Mouse (Mus musculus) lung, postnatal 14 days (tissue): ENCODE measurements around the gene Usp29.

ENCODE experiments used
- DNase-seq: peaks from one replicate; pipeline ENCODE4 v3.0.0; 2021

Usp29 gene

DNA sequence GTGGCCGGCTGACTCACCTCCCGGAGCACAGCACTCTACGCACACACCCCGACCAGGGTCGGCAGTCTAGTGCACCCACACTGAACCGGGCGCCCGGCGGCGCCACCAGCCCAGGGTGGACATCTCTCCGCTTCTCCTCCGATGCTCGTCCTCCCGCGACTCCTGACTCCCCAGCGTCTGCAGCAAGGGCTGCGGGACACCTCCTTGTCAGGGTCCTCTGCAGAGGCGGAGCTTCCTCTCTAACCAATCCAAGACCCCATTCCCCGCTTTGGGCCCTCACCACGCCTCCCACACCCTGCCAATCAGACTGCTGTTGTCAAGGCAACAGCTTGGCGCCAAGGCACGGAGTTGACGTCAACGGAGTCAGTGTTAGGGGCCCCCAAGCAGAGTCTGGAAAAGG, at the start of gene Usp29, which contains the start of gene Peg3:
TSS of gene Usp29 (plus strand) at position 338 of the 400 bp plus-strand sequence.
TSS of gene Peg3 (minus strand) at position 191 of the 400 bp plus-strand sequence.
- peak; percentile 78 for DNase-seq

DNA sequence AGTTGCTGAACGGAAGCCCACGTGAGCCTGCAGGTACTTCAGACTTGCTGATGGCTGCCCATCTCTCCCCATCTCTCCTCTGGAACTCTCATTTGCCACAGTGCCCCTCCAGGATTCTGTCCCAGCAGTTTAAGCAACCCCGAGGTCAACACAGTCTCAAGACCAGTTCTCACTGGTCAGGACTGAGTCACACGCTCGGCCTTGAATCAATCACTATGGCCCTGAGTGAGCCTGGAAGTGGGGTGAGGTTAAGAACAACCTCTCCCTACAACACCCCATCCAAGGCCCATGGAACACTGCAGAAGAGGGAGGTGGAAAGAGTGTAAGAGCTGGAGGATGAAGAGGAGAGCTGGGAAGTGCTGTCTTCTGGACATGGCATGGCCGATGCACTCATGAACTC, 44.9 kb upstream of the Usp29 start:
- DNase-seq = no peak

DNA sequence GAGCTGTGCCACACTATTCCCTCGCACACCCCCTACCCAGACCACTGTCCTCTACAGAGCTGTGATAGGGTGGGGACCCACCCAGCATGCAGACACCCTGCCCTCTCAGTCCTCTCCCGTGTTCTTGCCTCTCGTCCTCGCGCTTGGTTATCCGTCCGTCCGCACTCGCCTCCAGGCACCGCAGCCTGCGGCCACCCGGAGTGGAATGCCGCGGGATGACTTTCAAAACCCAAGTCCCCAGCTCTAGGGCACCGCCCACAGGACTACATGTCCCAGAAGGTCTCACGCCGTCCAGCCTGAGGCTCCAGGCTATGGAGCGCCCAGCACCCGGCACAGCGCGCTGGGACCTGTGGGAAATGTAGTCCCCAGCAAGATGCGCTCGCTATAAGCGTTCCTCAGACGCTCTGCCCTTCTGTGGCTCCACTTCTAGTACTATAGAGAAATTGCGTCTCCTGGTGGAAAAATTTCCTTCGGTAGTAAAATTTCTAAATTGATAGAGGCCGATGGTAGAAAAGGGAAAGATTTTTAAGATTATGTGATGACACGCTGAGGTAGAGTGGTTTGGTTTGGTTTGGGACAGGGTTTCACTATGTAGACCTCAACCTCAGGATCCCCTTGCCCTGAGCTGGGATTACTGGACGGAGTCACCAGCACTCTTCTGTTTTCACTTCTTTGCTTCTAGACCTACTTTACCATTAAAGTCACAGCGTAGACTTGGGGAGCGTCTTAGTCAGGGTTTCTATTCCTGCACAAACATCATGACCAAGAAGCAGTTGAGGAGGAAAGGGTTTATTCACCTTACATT, 33.9 kb upstream of the Usp29 start, which contains the start of gene Zim1:
TSS of gene Zim1 (minus strand) at position 210 of the 805 bp plus-strand sequence.
- peak; percentile 84 for DNase-seq

DNA sequence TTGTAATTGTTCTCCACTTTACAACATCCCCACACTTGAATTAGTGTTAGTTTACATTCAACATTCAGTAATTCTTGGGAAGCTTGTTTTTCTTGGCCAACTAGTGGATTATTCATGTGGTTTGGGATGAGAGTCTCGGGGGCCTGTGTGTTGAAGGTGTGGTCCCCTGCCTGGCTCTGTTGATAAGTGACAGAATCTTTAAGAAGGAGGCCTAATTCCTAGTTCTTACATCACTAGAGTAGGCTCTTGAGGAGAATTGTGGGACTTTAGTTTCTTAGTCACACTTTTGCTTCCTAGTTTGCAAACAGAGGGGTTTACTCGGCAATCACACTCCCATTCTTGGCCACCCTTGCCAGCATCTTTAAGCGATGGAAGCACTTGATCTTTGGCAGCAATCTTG, 31.1 kb upstream of the Usp29 start:
- no peak for DNase-seq

DNA sequence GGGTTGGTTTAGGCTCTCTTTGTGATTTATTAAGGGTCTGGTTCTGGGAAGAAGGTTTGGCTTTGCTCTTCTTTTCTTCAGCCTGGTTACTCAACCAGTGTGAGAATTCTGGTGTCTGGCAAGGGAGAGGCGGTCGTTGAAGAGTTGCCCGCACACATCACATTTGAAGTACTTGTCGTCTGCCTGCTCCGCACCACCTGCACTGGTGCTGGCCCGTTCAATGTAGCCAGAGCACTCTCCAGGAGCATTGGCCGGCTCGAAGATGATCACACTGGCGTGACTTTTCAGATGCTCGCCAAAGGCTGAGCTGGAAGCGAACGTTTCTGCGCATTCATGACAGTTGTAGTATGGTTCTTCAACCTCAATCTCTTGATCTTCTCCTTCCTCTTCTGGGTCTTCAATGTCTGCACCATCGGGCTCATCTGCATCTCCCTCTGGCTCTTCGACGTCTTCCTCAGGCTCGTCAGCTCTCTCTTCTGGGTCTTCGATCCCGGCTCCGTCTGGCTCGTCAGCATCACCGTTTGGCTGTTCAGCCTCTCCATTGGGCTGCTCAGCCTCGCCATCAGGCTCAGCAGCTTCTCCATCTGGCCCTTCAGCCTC, 22.9 kb upstream of the Usp29 start:
- no peak for DNase-seq

DNA sequence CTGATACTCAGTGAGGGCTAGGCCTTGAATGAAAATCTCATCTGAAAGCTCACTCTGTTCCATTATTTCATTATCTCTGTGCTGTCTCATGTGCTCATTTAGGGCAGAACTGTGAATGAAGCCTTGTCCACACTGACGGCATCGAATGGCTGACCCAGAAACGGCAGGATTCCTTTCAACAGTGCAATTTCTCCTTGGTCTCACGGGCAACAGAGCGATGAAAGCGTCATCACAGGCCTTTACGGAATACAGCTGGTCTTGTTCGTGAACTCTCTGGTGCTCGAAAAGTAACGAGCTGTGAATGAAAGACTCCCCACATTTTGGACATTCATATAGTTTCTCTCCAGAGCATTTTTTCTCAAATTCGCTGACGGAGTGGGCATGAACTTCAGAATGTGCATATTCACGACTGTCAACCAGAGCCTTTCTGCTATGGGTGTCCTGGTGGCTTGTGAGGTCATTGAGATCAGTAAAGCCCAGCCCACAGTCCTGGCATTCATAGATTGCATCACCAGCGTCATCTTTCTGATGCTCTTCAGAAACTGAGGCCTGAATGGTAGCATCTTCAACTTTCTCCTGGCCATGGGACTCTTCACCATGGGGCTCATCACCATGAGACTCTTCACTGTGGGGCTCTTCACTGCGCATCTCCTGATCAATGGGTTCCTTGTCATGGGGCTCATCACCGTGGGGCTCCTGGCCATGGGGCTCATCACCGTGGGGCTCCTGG, 21.8 kb upstream of the Usp29 start:
- DNase-seq = no peak

DNA sequence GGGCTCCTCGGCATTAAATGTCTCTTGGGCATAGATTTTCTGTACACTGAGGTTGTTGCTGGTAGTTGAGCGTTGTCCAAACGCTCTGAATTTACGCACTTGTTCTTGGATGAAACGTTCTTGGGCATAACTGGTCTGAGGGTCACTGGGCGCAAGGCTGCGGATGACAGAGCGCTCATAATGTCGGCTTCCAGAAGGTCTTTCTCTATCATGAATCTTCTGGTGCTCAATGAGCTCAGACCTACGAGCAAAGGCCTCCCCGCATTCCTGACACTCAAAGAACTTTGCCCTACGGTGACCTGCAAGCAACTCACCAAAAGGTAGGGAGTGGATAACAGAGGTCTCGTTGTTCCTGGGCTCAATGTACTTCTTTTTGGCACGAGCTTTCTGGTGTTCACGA, 21.0 kb upstream of the Usp29 start:
- no peak for DNase-seq

DNA sequence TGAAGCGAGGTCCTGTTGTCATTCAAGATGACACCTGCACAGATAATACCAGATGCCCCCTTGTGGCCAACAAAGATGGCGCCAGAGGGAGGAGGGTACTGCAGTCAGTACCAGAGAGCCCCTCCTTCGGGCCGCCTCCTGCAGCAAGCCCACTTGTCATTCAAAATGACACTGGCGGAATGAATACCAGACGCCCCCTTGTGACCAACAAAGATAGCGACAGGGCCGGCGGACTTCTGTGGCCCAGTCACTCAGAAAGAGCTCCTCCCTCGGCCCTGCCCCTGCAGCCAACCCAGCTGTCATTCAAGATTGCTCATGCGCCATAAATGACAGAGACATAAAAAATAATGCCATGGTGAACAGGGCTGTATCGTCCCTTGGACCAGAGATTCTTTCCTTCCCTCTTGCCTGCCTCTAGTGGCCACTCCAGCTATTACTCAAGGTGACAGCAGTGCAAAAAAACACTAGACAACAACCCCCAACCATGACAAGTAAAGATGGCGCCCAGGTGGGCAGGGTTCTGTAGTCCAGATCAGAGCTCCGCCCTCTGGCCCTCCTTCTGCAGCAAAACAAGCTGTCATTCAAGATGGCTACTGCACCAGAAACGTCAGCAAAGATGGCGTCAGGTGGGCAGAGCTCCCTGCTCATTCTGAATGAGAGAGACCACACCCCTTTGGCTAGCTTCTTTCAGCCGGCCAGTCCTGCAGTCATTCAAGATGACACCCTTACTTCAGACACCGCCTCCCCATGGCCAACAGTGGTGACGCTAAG, 2.8 kb upstream of the Usp29 start:
- DNase-seq = peak; percentile 76

DNA sequence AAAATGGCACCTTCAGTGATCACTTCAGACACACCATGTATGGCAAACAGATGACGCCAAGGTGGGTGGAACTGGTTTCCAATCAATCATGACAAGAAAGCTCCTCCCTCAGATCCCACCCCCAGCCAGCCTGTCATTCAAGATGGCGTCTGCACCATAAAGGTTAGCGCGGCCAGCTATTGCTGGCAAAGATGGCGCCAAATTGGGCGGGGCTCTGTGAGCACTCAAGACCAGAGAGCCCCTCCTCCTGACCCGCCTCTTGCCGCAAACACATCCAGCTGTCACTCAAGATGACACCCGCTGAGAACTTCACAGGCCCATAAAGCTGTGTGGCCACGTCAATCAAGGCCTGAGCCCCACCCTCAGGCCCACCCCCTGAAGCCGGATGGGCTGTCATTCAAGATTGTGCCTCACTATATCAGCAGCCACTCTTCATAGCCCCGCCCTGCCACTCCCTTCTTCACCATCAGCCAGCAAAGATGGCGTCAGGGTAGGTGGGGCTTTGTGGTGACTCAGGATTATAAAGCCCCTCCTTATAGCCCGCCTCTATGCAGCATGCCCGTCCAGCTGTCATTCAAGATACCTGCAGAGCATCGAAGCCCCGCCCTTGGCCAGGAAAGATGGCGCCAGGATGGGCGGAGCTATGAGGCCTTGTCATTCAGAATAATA, 2.0 kb upstream of the Usp29 start:
- peak; percentile 87 for DNase-seq

DNA sequence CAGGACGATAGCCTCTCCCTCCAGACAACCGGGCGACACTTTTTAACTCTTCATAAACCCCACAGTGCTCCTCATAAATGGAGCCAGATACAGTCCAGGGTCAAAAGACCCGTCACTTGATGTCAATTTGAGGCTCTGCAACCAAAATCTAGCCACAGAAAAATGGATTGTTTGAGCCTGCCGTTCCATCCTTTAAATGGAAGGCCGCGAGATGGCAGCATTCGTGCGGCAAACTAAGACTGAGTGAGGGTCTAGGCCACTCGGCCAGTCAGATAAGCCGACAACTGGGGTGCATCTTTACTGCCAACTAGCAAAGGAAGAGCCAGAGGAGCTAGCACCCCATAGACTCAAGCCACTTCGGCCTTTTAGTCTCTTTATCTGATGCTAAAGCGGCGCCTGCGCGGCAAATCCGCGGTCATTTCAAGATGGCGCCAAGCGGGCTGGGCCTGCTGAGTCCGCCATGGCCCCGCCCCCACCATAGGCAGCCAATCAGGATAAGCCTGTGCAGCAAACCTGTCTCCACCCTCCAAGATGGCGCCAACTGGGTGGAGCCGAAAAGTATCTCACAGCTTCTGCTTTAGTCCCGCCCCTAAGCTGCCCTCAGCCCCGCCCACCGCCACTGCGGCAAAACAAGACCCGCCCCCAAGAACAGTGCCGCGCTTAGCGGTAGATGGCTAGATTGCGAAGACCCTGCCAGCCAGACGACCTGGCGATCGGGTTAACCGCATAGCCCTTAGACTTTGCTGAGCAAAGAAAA, 1.1 kb upstream of the Usp29 start:
- peak; percentile 94 for DNase-seq

DNA sequence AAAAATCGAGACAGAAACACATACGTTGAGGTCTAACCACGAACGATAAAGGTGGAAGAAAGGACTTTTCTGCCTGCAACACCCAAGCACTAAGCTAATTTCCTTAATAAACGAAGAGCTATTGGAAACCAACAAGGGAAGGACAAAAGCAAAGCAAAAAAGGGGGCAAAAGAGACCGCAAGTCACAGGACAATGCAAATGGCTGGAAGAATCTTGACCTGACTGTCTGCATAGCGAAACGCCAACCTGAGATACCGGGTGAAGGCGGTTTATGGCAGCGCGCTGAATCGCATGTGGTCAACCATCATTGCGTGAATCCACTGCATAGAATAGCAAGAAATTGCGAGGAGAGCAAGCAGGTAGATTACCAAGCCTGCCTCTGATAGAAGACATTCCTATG, 423 bp downstream of the Usp29 start:
- no peak for DNase-seq

DNA sequence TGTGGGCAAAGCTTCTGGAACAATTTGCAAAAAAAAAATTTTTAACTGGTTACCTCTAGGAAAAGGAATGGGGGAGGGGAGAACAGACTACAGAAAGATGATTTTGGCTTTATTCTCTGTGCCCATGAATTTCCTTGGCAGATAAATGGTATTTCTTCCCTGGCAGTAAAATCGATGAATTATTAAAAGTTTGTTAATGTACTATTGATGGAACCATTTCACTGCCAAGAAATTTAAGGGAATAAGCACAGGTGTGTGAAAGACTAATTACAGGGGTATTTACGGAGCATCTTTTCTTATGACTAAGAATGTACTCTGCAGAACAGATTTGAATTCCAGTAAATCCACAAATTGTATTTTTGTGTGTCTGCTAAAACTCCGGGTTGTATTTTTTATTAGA, 995 bp downstream of the Usp29 start:
- DNase-seq = no peak

DNA sequence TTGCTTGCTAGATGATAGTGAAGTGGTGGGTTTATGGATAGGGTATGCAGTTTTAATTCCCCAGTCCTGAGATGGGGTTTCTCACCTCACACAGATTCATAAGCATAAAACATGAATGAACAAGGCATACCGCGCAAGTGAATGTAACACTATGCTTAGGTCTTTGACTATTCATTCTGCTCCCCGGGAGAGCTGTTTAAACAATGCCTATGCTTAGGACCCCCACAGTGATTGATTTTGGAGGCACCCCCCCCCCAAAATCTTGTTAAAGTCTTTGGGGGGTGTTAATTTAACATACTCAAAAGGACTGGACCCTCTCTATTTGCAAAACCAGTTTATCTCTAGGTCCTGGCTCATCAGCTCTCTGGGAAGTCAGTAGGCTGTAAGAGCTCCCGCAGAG, 1.6 kb downstream of the Usp29 start:
- DNase-seq = no peak

DNA sequence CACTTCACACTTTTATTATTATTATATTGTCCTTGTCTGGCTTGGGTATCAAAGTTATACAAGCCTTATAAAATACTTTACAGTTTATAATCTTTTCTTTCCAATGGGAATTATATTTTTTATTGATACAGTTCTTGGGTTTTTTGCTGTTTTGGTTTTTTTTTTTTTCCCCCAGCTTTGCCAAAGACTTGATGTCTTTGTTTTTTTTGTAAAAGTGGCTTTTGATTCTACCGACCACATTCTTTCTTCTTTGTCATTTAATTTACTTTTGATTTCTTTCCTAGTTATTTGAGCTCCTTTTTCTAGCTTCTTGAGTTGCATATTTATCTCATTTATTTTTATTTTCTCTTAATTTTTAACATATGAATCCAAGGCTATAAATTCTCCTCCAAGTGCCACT, 5.7 kb downstream of the Usp29 start:
- no peak for DNase-seq

DNA sequence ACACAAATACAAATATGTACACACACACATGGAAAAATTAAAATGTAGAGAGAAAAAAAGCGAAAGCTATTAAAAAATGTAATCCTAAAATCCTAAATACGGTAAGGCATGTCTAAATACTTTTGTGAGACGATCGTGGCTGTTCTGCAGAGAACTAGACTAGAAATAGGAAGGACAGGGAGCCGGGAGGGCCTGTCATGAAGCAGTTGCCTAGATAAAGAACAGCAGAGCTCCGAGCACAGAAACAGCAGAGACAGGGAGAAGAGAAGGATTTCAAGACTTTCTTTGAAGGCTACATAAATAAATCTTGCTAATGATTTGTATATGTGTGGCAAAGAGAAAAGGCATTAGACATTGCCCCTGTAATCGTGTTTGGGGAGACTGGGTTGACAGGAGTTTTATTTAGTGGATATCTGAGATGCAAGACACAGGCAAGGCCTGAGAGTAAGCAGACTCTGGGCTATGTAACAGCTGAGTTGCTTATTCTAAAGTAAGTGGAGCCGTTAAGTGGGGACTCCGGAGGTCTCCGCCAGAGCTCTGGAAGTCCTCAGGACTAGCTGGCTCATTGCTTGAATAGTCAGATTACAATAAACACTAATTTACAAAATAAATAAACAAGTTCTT, 14.0 kb downstream of the Usp29 start:
- no peak for DNase-seq

DNA sequence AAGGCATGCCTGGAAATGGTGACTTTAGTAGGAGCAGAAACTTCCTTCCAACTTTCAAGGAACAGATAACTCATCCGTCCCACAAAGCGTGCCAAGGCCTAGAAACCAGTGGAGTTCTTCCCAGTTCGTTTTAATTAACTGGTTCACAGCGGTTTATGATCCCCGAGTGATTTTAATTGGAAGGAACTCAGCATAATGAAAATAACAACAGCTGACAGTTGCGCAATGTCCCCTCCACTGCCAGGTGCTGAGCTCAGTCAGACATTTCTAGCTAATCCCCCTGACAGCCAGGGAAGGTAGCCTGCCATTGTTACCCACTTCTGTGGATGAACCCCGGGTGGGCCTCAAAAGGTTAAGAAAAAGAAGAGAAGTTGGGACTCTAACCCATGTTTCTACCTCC, 18.8 kb downstream of the Usp29 start:
- no peak for DNase-seq

DNA sequence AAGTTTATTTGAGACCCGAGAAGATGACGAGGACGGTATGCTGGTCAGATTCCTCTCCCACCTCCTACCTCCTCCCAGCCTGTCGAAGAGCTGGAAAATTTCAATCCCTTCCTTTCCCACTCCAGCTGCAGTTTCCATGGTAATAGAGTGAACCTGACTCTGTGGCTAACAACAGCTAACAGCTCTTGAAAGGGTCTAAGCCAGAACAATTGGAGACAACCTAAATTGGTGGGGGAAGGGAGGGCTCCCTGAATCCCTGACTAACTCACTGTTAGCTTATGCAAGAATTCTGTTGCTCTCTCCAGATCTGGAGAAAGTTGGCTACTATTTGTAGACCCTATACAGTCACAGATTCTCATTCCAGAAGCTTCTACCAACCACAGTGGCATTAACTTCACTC, 23.1 kb downstream of the Usp29 start:
- DNase-seq = no peak

DNA sequence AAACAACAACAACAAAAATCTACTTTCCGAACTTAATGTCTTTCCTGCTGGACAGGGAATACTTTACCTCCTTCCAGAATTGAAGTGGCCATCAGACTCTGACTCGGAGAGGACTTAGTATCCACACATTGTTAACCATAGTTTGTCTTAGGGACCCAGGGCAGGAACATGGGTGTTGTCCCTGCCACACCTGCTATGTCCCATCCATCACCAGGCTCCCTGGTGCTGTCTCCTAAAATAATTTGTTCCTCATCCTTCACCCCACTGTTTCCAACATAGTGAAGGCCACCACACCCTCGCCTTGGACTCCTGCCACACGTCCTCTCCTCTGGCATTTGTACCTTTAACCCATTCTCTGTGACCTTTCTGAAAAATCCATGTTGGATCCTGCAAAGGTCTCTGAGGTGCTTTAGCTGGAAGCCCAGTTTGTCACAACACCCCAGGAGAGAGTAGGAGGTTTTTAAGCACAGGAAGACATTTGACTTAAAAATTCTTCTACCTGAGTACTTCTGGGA, 26.5 kb downstream of the Usp29 start:
- no peak for DNase-seq

DNA sequence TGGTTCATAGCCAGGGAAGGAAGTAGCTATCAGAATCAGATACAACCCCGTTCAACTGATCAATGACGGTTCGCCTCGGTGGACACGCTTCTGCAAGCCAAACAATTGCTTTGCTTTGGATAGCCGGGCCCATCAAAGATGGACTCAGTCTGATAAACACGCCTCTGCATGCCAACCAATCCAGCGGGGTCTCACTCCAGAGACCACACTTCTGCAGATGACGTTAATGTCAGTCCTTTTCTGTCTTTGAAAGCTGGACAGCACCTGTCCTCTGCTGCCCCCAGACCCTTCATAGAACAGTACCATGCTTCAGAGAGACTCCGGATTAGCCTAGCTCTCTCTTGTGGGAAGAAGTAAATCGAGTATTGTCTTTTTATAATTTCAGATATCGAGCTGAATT, 29.3 kb downstream of the Usp29 start:
- no peak for DNase-seq

DNA sequence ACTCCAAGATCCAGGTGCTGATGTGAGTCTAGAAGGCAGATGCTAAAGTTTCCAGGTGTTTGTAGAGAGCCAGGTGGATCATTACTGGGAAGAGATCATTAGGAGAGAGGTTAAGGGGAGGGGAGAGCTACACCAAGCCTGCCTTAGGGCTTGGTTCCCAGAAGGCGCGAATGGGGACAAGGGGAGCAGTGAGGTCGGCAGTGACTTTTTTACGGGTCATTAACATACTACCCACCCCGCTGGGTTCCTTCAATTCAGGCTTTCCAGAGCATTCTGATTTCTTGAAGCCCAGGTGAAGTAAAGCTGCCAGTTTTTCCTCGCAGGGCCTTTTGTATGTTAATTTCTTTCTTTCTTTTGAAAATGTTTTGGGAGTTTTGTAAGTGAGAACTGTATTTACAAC, 29.8 kb downstream of the Usp29 start:
- DNase-seq = no peak

DNA sequence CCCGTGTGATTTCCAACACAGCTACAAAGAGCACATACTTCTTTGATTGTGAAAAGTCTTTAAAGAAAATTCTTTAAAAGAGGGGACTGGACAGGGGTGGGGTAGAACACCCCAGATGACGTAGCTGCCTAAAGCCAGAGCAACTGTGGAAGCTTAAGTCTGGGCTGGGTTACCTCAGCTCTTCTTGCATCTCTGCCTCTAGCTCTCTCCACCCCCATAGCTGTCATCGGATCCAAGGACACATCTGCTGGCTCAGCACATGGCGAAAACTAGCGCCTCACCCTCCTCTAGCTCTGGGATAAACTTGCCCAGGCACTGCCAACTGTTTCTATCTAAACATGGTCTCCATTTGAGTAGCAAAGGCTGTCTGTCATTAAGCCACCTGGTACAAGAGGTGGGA, 34.9 kb downstream of the Usp29 start:
- DNase-seq = no peak
